Mouse (Mus musculus): ENCODE data around the gene Pccb.

The Pccb gene

DNA sequence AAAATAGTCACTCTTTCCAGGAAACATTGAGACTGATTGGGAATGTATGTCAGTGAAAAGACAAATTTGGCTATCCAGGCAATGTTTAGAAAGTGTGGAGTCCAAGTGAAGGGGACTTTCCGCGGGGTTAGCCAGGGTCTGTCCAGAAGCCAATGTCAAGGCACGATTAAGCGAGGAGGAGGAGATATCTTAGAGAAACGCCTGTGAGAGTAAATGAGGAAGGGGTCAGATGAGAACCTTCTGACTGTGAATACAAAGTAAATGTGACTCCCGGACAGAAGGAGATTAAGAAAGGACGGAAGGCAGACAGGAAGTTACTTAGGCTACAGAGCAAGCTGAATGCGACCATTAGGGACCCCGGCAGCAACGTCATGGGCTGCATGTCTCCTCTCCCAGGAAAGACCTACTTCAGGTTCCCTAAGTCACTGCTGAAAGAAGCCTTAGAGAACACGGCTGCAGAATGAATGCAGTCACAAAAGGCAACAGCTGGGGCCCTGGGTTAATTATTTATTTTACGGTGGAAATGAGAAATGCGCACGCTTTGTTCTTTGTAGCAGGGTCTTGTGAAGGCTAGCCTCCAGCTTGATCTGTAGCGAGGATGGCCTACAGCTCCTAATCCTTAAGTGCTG lies 11.1 kb upstream of the Pccb start:
- DNase-seq (ENCODE audit: low read depth), result no peak

DNA sequence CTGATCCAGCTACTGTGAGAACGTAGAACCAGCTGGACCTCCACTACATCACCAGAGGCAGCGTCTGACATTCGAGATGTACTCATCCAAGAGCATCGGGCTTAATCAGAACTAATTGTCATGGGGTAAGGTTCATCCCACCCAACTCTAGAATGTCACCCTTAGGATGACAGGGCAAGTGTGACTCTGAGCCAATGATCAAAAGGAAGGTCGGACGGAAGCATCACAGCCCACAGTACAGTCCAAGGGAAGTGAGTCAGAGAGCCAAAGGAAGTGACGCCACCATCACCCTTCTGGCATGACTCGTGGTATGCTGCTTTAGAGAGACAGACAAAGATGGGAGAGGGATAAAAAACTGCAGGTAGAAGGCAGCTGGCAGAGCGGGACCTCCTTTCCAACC lies 7.6 kb upstream of the Pccb start:
- DNase-seq (ENCODE audit: low read depth), result no peak

DNA sequence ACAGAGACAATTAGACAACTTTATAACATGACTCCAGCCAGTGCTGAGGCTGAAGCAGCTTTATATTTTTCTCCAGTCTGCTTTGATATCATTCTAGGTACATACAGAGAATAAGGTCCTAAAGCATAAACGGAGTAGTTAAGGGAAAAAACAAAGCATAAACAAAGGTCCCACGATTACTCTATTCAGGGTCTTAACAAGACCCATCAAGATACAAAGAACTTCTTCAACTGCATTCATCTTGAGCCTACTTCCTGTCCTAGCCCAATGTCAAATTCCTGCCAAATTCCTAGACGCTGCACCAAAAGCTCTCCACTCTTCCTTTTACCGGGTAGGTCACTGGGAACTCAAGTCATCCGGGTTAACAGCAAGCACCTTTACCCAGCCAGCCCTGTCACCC lies 6.8 kb upstream of the Pccb start:
- no peak for DNase-seq (ENCODE audit: low read depth)

DNA sequence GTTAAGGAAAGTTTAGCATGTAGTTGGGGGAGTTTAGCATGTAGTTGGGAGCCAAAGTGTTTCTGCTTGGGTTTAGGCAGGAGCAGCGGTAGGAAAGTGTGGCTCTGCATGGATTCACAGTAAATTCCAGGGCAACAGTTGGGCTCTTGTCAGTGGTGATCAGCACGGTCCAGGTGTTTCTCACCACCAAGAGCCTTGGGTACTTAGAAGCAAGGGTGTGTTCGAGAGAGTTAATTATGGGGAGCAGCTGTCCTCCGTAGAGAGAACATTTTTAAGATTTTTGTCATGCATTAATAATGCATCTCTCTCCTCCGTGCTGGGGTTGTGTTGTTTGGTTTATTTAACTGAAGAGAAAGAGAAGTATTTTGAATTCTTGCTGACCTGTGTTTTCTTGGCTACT lies 3.9 kb upstream of the Pccb start:
- DNase-seq (ENCODE audit: low read depth), result no peak

DNA sequence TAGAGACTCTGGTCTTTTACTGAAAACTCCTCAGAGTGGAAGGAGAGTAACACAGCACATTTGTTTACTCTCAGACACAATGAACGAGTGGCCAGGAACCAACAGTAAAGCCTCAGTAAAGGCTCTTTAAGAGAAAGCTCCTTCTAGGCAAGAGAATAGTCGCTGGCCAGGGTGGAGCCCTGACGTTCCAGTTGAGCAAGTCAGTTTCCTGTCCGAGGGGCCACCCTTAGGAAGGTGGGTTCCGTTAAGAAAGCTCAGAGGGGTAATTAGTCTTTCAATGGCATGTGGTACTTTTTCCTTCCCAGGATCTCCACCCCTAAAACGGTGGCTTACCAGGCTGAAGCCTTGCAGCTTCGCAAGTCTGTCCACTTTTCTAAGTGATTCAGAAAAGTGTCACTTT lies 2.7 kb upstream of the Pccb start:
- DNase-seq (ENCODE audit: low read depth), result no peak

DNA sequence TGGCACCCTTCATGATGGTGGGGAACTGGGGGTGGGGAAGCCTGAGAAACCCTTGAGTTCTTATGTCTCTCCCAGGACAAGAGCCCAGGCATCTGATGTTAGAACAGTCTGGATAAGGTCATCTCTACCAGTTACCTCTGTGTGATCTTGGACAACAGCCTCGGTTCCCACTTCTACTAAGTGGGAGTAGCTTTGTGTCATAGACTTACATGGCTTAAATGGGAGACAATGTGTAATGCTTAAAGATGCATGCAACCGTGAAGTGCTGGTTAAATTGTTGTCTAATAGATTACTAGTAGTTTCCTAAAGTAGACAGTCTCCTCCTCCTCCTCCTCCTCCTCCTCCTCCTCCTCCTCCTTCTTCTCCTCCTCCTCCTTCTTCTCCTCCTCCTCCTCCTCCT lies 2.2 kb upstream of the Pccb start:
- DNase-seq (ENCODE audit: low read depth), result no peak

DNA sequence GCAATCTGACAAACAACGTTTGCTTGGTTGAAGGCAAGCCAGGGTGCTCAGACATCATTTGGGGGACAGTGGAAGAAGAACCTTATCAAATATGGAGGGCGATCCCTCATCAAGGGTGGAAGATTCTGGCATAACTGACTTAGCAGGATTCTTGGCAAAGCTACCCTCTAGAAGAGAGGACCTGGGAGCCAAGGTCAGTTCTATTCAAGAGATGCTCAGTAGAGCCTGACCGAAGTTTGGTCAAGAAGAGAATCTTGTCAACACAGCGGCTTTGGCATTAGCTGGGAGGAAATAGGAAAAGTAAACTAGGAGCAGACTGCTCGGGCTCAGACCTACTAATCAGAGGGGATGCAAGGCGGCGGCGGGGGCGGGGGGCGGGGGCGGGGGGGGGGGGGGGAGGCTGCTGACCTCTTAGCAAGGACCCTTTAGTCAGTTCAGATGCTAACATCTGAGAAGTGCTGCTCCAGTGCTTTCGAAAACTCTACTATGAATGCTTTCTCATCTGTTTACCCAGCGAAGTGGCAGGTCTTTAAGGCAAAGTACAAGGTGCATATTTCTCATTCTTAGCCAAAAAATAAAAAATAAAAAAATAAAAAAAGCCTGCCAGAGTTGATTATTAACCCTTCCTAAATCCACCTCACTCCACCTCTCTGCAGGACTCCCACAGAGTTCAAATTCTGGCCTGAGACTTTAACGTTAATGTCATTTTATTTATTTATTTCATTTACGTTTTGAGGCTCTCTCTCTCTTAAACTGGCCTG lies 1.3 kb upstream of the Pccb start:
- DNase-seq (ENCODE audit: low read depth), result no peak

DNA sequence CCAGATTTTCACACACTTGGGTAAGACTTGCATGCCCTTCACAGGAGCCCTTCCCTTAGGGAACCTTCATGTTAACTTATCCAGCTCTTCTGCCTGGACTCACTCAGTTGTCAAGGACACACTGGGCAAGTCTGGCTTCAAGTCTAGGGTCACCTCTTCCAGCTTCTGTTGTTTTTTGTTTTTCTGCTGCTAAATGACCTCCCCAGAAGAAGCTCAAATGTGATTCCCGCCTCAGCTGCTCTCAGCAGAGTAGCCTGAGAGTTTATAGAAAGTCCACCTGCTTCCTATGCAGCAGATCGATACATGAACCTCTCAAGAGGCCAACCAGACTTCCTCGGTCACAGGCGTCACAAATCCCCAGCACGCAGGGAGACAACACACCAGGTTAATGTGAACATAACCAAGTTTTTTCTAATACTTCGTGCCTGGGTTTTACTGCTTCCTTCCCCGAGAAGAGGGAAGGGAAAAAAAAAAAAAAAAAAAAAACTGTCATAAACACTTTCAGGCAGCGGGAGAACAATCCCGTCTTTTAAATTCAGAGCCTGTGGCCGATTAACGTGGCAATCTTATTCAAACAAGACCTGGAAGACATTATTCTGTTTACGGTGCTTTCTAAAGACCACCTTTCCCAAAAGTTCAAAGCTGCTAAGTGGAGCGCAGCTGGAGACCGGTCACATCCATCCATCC lies 794 bp downstream of the Pccb start:
- DNase-seq (ENCODE audit: low read depth), result no peak

DNA sequence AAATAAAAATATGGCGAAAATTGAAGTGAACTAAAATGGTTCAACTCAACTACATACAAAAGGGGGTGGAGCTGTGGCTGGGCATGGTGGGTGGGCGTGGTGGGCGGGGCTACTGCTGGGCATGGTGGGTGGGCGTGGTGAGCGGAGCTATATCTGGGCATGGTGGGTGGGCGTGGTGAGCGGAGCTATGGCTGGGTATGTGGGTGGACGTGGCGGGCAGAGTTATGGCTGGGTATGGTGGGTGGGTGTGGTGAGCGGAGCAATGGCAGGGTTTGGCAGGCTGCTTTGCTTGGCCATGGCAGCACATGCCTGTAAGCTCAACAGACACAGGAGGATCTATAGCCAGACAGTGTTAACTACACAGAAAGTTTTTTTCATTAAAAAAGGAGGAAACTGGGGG lies 15.9 kb downstream of the Pccb start:
- DNase-seq (ENCODE audit: low read depth), result no peak

DNA sequence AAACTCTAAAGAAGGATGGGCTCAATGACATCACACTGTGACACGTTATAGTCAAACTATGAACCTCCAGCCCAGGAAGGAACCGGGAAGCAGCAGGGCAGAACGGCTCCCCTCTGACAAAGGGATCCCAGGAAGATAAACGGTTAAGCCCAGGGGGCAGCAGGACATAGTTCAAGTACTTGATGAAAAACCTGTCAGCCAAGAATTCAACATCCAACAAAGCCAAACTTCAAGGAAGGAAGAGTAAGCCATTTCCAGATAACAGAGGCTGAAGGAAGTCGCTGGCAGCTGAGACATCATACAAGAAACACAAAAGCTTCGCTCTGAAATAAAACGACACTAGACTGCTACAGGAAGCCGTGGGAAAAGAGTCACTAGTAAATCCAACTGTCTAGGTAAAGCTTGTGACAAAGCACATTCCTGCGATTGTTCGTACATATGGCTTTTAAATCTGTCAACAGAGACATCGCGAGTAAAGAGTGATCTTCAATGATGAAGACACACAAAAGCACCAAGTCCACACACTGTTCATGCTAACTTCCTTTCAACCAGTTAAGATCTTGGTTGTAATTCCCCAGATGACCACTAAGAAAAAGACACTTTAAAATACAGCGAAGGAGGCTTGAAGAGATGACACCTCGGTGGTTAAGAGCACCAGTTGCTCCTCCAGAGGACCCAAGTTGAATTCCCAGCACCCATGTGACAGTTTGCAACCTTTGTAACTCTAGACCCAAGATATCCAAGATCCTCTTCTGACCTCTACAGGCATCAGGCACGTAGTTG lies 16.8 kb downstream of the Pccb start:
- DNase-seq (ENCODE audit: low read depth), result peak; percentile 46

DNA sequence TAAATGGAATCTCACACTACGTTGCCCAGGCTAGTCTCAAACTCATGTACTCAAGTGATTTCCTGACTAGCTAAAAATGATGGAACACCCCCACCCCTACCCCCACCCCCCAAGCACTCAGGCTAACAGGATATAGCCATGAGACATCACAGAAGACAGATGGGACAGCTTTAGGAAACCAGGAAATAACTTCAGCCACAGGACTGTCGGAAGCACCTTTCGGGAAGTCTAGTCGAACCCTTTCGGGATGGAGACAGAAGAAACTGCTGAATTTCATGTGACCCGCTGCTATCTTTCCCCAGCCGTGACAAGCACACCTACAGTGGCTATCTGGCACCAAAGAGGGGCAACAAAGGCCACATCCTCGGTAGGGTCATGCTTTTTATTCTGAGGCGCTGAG lies 19.4 kb downstream of the Pccb start:
- DNase-seq (ENCODE audit: low read depth), result no peak

DNA sequence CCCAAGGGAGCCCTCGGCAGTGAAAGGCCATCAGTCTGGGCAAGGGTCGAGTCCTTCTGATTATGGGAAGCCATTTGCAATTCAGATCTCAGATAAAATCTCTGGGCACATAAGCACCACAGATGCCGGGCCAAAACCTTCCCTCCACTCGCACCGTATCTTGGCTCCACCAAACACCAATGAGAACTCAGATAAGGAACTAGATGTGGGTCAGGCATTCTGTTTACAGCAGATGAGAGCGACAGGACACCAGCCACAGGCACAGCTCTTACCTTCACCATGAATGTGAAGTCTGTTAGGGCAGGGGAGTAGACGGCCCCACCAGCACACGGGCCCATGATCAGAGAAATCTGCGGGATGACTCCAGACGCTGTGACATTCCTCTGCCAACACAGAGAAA lies 22.3 kb downstream of the Pccb start:
- DNase-seq (ENCODE audit: low read depth), result no peak

DNA sequence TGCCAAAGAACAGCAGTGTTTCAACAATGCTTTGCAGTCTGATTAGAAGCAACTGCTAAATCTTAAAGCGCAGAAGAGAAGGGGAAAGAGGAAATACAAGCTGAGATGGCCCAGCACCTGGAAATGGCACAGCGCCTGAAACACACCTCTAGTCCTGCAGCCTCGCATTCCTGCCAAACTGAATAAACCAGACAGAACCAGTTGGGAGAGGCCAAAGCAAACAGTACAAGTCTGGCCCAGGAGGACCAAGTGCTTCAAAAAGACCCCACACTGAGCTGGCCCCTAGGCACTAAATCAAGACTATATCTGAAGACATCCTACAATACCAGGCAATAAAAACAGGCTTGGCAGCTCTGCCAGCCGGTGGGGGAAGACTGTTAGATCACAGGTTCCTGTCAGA lies 28.8 kb downstream of the Pccb start:
- no peak for DNase-seq (ENCODE audit: low read depth)

DNA sequence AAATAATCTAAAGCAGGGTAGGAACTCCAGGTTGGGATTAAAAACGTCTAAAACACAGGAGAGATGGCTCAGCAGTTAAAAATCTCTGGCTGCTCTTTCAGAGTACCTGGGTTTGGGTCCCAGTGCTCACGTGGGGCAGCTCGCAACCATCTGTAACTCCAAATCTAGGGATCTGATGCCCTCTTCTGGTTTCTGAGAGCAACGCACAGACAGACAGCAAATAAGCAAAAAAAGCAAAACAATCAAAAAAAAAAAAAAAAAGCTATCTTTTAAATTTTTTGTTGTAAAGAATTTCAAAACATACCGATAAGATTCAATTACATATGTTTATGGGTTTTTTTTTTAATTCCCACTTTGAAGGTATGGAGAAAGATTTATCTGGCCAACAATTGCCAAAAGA lies 31.4 kb downstream of the Pccb start:
- peak; percentile 5 for DNase-seq (ENCODE audit: low read depth)

DNA sequence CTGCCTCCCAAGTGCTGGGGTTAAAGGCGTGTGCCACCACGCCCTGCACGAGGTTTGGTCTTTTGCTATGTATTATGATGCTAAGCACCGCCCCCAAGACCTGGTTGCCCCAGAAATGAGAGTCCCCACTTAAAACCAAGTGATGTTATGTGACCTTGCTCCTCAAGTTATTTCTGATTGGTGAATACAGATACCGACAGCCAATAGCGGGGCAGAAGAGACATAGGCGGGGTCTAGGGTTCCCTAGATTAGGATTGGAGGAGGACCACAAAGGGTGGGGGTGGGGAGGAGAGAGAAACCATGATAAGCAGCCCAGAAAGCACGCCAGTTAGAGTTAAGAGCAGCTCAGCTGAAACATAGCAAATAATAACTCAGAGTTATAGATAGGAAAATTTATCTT lies 31.9 kb downstream of the Pccb start:
- DNase-seq (ENCODE audit: low read depth), result no peak

DNA sequence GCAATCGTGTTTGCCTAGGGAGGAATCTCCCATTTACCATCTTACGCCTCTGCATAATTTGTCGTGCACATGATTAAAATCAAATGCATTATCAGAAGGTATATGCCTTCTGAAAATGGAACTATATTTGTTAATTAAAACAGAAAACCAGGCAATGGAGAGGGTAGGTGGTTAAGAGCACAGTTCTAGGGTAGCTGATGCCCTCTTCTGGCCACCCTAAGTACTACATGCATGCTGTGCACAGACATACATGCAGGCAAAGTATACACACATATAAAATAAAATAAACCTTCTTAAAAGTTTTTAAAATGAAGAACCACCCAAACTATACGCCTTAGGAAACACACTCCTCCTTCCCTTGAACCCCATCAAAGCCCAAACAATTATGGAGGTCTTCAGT lies 32.6 kb downstream of the Pccb start:
- peak; percentile 53 for DNase-seq (ENCODE audit: low read depth)

DNA sequence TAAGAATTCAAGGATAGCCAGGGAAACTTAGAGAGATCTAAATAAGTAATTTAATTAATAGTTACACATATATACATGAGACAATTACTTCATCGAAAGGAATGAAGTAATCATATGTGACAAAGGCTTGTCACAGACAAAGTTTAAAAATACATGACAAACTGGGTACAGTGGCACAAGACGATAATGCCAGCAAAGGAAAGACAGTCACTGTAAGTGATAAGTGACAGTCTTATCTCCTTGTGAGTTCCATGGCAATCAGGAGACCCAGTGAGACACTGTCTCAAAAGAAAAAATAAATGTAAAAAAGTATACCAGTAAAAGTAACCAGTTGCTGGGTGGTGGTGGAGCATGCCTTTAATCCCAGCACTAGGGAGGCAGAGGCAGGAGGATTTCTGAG lies 37.6 kb downstream of the Pccb start:
- DNase-seq (ENCODE audit: low read depth), result no peak

DNA sequence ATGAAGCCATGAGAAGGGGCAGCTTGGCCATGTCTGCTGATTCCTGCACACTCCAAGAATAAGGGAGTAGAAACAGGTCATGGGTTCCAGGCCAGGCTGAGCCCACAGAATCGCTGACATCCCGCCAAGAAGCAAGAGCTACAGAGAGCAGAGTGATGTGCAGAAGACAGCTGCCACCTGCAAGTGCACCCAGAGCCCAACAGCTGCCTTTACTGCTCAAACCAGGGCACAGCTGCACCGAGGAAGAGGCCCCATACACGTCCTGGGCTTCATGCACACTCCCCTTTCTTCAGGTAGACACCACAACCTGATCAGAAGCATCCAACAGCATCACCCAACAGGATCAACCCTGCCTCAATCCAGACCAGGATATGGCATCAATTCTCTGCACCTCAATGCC lies 40.8 kb downstream of the Pccb start:
- no peak for DNase-seq (ENCODE audit: low read depth)

DNA sequence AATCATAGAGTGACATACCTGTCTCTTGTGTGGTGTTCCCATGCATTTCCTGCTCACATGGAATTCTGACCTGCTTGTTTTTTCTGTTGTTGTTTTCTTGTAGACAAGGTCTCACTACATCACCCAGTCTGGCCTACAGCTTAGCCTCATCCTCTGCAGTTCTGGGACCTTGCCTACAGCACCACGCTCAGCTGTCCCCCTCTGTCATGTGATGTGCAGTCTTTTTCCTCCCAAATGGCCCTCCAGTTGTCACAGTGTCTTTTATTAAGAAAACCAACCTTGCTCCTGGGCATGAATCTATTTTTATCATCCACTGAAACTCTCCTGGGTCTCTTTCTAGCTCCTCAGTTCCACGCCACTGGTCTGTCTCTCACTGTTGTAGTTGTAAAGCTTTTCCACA lies 42.5 kb downstream of the Pccb start:
- no peak for DNase-seq (ENCODE audit: low read depth)

DNA sequence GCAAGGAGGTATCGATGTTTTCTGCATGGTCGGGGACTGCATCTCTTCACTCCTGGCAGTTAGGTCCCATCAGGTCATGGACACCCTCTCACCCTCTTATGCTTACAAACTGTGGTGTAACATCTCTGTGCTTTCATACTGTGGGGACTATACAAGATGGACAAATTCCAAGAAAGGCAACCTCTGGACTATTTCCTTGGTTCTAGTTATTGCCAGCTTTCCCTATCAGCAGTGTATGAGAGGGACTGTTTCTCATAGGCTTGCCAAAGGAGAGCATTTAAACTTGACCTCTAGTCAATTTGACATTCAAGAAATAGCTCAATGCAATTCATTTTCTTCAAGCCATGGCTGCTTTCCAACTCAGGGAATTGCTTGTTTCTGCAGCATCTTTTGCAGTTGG lies 43.4 kb downstream of the Pccb start:
- DNase-seq (ENCODE audit: low read depth), result no peak

DNA sequence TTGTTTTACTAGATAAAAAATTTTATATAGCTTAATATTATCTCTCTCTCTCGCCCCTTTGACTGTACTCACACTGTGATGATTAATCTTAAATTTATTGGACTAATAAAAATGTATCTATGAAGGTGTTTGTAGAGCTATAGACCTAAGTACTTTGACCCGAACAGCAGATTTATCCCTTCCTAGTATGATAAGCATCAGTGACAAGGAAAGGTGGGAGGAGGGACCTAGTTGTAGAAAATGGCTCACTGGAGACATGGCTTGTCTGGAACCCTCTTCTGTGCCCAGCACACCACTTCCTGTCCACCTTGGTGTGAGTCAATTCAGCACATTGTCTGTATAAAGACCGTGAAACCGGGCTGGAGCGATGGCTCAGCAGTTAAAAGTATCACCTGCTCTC lies 44.1 kb downstream of the Pccb start:
- no peak for DNase-seq (ENCODE audit: low read depth)

DNA sequence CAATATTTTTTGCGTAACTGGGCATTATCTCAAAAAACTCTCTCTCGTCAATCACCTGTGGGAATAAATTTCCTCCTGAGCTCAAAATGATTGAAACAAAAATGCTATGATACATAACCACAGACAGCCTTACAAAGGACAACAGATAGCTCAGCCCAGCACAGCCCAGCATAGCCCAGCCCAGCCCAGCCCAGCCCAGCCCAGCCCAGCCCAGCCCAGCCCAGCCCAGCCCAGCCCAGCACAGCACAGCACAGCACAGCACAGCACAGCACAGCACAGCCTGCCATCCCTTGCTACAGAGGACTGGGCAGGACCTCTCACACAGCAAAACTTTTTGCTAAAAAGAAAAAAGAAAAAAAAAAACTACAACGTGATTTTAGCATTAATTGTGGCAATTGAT lies 46.8 kb downstream of the Pccb start:
- no peak for DNase-seq (ENCODE audit: low read depth)

DNA sequence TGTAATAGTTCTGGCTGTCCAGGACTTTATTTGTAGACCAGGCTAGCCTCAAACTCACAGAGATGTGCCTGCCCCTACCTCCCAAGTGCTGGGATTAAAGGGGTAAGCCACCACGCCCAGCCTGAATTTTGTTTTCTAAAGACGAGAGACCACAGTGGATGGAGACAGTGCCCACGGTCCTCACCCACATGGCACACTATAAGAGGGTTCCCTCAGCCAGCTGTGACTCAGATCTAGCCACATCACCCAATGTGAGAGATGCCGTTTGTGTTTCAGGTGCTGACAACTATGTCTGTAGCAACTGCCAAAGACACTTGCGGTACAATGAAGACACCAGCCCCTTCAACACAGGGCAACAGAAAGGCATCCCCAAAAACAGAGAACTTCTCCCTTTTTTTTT lies 47.7 kb downstream of the Pccb start:
- DNase-seq (ENCODE audit: low read depth), result no peak

Measured in induced T-regulatory cell, adult 2 months (primary cell).